Mouse (Mus musculus) midbrain, embryonic 10.5 days (tissue): Measurements from ENCODE around the gene Parn. TPM values are rescaled to one million over a fixed set of nuclear protein-coding genes. Genes with fewer than 3 reads are reported as not detected.
"Not testable (repeated sequence)": the region's sequence is repeated elsewhere in the genome, so short reads cannot be mapped to it uniquely, and the experiment has no call there.

ENCODE experiments used
- DNase-seq: peaks from one replicate; pipeline ENCODE4 v3.0.0-alpha.2; 2017; ENCODE audit warnings: low spot score
- H3K27ac ChIP-seq: fragments of 300-500 bp; sonication (generic); replicated peaks from 2 replicates; pipeline ENCODE4 v1.5.1; 2016; ENCODE audit warnings: mild to moderate bottlenecking
- H3K27me3 ChIP-seq: fragments of 300-500 bp; sonication (generic); 2 replicates; pipeline ENCODE4 v1.6.1; 2016; ENCODE audit warnings: low read depth, mild to moderate bottlenecking; ENCODE audit not compliant: poor library complexity, severe bottlenecking
- H3K36me3 ChIP-seq: fragments of 300-500 bp; sonication (generic); 2 replicates; pipeline ENCODE4 v1.6.1; 2016; ENCODE audit warnings: mild to moderate bottlenecking, moderate library complexity
- H3K4me1 ChIP-seq: fragments of 300-500 bp; sonication (generic); 2 replicates; pipeline ENCODE4 v1.6.1; 2016
- H3K4me3 ChIP-seq: fragments of 300-500 bp; sonication (generic); 2 replicates; pipeline ENCODE4 v1.5.1; 2016; ENCODE audit warnings: mild to moderate bottlenecking, moderate library complexity
- H3K9me3 ChIP-seq: fragments of 300-500 bp; sonication (generic); replicated peaks from 2 replicates; pipeline ENCODE4 v1.6.1; 2016; ENCODE audit warnings: mild to moderate bottlenecking
- WGBS: fragments of 180-500 bp; shearing (Covaris S2); methylation state at CpG from one replicate; pipeline ENCODE4 v1.1.7; 2016; 5-methylcytosine and 5-hydroxymethylcytosine counted together
- polyA plus RNA-seq: library from polyadenylated mRNA; unstranded; fragments of >200 nt; fragmentation: Nextera tagmentation; extraction: Ambion mirVana; gene quantifications from 2 replicates; pipeline ENCODE4 v1.2.1, GENCODE M21; 2016

The Parn gene
- polyA plus RNA-seq, 1 experiment from 2014 or later: 47.2 TPM

DNA sequence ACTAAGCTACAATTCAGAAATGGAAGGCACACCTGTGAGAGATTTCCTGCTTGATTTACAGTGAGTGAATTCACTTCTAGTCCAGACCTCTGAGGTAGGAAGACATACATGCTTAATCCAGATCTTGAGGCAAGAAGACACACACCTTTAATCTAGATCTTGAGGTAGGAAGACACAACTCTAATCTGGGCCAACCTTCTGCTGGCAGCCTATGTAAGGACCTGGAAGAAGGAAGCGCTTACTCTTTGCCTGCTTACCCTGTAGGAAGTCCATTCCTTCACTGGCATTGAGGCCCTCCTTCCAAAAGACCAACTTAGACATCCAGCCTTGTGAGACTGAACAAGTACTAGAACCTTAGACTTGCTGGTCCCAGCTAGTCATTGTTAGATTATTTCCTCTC lies 1.3 kb upstream of the Parn start:
- Histone ChIP-seq H3K4me3 (no peak overlapping the region), H3K9me3 (no peaks in the 10 kb centered on the region), H3K27me3 (no peaks in the 10 kb centered on the region), H3K27ac (no peak overlapping the region), H3K36me3 (peaks cover 20% of the 10 kb centered on the region), H3K4me1 (peaks cover 19% of the 10 kb centered on the region)
- DNase-seq: no peak
- WGBS: 97% methylated on average over 1 of the region's 1 CpGs

DNA sequence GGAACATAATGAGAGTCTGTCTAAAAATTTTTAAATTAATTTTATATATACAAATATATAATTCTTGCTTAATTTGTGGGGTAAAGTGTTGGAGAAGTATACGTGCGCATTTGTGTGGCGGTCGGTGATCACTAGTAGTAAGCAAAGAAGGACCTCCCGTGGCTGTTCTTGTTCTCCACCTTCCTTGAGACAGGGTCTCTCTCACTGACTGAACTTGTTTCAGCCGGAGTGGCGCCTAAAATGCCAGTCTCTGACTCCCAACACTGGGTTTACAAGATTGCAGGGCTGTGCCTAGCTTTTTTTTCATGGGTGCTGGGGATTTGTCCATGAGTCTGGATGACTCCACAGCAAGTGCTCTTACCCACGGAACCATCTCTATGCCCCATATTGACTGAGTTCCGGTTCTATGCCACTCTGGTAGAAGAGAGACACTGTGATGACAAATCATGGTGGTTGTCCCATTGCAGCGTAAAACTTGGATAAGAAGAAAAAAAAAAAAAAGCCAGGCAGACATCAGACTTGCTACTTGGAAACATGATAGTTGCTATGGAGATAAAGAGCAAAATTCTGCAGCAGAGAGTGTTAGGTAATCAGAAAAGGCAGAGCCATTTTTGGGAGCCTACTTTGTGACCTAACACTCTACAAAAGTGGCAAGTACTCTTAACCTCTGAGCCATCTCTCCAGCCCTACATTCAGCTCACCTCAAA lies 585 bp upstream of the Parn start:
- WGBS: 82% methylated on average over 10 of the region's 10 CpGs
- peak overlapping the region; percentile 87 for H3K27ac ChIP-seq
- peaks cover 23% of the 10 kb centered on the region for H3K36me3 ChIP-seq
- H3K4me1 ChIP-seq: peaks cover 19% of the 10 kb centered on the region
- DNase-seq: no peak
- no peaks in the 10 kb centered on the region for H3K27me3 ChIP-seq
- H3K4me3 ChIP-seq: peak overlapping the region; percentile 86
- no peaks in the 10 kb centered on the region for H3K9me3 ChIP-seq

DNA sequence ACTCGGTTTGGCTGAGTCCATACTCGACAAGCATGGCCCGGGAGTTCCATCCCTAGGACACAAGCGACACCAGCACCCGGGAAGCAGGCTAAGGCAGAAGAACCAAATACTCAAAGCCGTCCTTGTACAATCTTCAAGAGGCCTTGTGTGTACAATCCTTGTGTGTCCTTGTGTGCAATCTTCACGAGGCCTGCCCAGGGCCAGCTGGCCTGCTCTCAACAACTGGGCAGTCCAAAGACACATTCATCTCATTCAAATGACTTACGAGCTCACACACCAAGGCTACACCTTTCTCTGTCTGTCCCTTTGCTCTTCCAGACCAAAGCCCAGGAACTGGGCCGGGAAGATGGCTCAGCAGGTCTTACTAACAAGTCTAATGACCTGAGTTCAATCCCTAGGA lies 7.2 kb downstream of the Parn start:
- DNase-seq: no peak
- WGBS: 92% methylated on average over 9 of the region's 9 CpGs
- Histone ChIP-seq H3K27ac (no peak overlapping the region), H3K4me3 (no peak overlapping the region), H3K4me1 (no peaks in the 10 kb centered on the region), H3K27me3 (no peaks in the 10 kb centered on the region), H3K9me3 (no peaks in the 10 kb centered on the region), H3K36me3 (peaks cover 83% of the 10 kb centered on the region)

DNA sequence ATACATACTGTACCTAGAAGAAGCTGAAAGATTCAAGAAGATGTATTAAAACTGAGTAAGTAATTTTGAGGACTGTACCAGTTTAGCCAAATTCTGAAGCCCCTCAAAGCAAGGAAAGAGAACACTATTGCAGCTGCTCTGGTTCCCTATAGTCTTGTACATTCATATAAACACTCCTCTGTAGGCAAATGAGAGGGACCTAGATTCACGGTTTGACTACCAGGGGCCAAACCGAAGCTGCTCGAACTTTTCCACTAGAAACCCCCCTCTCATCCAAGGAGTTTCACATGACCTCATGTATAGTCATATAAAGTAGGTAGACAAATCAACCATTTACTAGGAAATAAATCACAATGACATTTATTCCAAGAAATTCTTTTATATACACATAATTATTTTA lies 9.1 kb downstream of the Parn start:
- H3K36me3 ChIP-seq: peaks cover 85% of the 10 kb centered on the region
- no peak for DNase-seq
- H3K4me1 ChIP-seq: no peaks in the 10 kb centered on the region
- no peak overlapping the region for H3K27ac ChIP-seq
- no peaks in the 10 kb centered on the region for H3K27me3 ChIP-seq
- H3K4me3 ChIP-seq: no peak overlapping the region
- WGBS: 91% methylated on average over 3 of the region's 3 CpGs
- no peaks in the 10 kb centered on the region for H3K9me3 ChIP-seq

DNA sequence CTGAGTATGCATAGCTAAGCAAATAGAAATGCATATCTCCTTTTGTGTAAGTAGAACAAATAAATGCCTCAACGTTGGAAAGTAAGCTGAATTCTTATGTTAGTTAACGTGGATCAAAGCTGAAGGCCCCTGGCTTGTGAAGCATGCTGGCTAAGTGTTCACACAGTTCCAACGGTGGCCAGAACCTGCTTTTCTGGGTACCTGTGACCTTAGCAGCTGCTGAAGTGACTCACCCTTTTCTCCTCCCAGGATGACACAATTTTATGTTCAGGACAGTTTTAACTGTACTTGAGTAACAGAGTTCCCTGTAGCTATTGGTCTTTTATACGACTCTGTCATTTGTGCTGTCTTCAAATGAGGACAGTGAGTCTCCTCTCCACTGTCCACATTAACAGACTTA lies 22.0 kb downstream of the Parn start:
- peaks cover 68% of the 10 kb centered on the region for H3K36me3 ChIP-seq

DNA sequence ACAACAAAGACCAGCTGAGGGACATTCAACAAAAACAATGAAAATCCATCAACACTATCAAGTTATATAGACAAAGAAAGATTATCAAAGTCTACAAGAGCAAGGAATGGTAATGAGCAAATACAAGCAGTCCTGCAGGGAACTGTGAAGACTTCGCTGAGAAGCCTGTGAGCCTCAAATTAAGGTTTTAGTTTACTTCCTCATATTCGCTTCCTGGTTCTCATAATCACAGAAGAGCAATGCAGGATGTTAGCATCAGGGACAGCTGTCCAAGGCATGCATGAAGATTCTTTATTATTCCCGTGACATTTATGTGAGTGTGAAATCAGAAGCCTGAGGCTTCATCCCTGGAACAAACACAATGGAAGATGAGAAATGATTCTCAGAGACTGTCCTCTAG lies 23.5 kb downstream of the Parn start:
- 91% methylated on average over 3 of the region's 3 CpGs for WGBS
- Histone ChIP-seq H3K27me3 (no peaks in the 10 kb centered on the region), H3K27ac (no peak overlapping the region), H3K36me3 (peaks cover 58% of the 10 kb centered on the region), H3K9me3 (no peaks in the 10 kb centered on the region), H3K4me1 (no peaks in the 10 kb centered on the region), H3K4me3 (no peak overlapping the region)
- no peak for DNase-seq

More for the DNA sequence above, 22.0 kb downstream of the Parn start:
- H3K27ac ChIP-seq: no peak overlapping the region
- H3K4me3 ChIP-seq: no peak overlapping the region
- H3K27me3 ChIP-seq: no peaks in the 10 kb centered on the region
- no peaks in the 10 kb centered on the region for H3K9me3 ChIP-seq
- no peak for DNase-seq
- no peaks in the 10 kb centered on the region for H3K4me1 ChIP-seq
- 91% methylated on average over 4 of the region's 4 CpGs for WGBS

DNA sequence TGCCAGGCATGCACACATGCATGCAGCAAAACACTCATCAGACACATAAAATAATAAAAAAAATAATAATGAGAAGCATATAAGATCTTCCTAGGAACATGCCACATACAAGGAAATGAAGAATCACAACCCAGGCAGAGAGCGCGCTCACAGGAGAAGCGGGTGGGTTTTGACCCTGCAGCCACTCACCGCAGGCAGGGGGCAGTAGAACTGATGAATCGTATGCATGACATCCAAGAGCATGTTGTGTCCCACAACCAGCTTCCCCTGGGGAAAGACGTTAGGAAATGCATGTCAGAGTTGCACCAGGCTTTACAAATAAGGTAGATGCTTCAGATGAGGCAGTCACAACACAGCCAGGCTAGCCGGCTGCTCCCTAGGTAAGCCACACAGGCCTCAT lies 27.9 kb downstream of the Parn start:
- H3K36me3 ChIP-seq: peaks cover 42% of the 10 kb centered on the region
- peaks cover 6% of the 10 kb centered on the region for H3K4me1 ChIP-seq
- no peak overlapping the region for H3K4me3 ChIP-seq
- no peak overlapping the region for H3K27ac ChIP-seq
- no peak for DNase-seq
- 79% methylated on average over 7 of the region's 7 CpGs for WGBS
- no peaks in the 10 kb centered on the region for H3K9me3 ChIP-seq
- H3K27me3 ChIP-seq: no peaks in the 10 kb centered on the region

DNA sequence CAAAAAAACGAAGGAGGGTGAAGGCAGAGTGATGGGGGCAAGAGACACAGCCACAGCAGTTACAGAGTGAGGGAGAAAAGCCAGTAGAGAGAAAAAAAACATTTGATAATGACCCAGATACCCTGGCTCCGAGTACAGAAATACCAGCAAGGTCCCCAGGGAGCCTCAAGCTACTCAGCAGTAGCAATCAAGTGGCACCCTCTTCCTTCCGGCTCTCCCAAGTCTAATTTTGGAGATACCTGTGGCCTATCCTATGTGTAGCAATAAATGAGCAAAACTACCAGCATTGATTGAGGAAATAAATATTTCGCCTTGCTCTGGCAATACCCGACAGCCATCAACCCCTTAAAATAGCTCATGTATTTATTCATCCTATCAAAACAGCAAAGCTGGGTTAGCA lies 28.5 kb downstream of the Parn start:
- H3K27ac ChIP-seq: no peak overlapping the region
- H3K27me3 ChIP-seq: no peaks in the 10 kb centered on the region
- WGBS: 87% methylated on average over 5 of the region's 5 CpGs
- H3K4me3 ChIP-seq: no peak overlapping the region
- DNase-seq: no peak
- peaks cover 6% of the 10 kb centered on the region for H3K4me1 ChIP-seq
- peaks cover 42% of the 10 kb centered on the region for H3K36me3 ChIP-seq
- H3K9me3 ChIP-seq: no peaks in the 10 kb centered on the region

DNA sequence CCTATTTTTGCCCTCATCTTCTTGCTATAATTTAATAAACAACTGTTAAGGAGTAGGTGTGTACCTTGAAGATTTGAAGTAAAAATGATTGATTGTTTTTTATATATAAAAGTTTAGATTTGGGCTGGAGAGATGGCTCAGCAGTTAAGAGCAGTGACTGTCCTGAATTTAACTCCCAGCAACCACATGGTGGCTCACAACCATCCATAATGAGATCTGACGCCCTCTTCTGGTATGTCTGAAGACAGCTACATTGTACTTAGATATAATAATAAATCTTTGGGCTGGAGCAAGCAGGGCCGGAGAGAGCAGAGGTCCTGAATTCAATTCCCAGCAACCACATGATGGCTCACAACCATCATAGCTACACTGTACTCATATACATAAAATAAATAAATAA lies 29.8 kb downstream of the Parn start:
- H3K27ac ChIP-seq, H3K4me3 ChIP-seq, H3K4me1 ChIP-seq, DNase-seq, H3K27me3 ChIP-seq, H3K9me3 ChIP-seq: not testable (repeated sequence)
- 41% methylated on average over 2 of the region's 2 CpGs for WGBS
- peaks cover 45% of the 10 kb centered on the region for H3K36me3 ChIP-seq

DNA sequence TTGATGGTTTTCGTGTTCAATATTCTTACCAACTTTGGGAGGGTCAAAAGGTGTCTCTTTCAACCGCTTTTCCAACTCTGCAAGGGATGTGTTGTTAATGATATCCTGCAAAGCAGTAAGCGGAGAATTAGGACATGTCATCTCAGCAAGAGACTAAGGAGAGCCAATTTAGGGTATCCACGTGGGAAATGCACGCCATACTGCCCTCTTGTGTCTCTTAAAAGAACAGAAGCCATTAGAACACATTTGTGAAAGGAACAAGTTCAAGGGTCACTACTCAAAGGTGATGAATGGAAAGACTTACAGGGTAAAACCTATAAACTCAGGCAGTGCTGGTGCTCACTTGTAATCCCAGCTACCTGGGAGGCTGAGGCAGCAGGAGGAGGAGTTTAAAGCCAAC lies 39.6 kb downstream of the Parn start:
- Histone ChIP-seq H3K9me3 (no peaks in the 10 kb centered on the region), H3K36me3 (peaks cover 85% of the 10 kb centered on the region), H3K27ac (no peak overlapping the region), H3K4me1 (no peaks in the 10 kb centered on the region), H3K4me3 (no peak overlapping the region), H3K27me3 (no peaks in the 10 kb centered on the region)
- 62% methylated on average over 5 of the region's 5 CpGs for WGBS
- DNase-seq: no peak

DNA sequence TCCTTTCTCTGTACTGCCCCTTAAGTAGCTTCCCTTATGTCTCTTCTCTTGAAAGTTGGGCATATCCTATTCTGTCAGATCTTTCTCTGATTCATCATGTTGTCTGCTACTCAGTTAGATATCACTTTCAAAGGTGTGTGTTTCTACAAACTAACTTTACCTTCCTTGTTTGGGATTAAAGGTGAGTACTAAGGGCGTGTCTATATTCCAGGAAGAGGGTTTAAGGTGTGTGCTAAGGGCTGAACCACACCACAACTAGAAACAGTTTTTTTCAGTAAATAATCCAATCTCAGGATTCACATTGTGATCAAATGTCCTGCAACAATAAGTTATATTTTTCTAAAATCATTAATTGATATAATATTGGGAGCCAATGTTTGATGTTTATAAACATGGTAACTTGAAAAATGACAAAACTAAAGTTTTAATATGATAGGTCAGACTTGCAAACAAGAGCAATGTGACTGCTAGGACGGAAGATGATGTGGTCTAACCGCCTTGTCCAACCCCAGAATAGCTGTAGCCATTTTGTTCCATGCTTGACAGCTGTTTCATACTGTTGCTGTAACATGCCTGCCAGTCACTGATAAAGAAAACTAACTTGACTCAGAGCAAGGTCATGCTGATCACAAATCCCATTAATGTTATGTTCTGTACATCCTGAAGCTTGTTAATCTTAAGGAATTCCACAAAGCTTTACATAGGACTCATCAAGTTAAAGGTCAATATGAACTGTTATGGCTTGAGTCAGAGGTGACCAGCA lies 46.0 kb downstream of the Parn start:
- Histone ChIP-seq H3K27me3 (no peaks in the 10 kb centered on the region), H3K27ac (no peak overlapping the region), H3K4me1 (no peaks in the 10 kb centered on the region), H3K9me3 (no peaks in the 10 kb centered on the region), H3K4me3 (no peak overlapping the region), H3K36me3 (peaks cover 63% of the 10 kb centered on the region)
- no peak for DNase-seq
- 91% methylated on average over 3 of the region's 3 CpGs for WGBS

DNA sequence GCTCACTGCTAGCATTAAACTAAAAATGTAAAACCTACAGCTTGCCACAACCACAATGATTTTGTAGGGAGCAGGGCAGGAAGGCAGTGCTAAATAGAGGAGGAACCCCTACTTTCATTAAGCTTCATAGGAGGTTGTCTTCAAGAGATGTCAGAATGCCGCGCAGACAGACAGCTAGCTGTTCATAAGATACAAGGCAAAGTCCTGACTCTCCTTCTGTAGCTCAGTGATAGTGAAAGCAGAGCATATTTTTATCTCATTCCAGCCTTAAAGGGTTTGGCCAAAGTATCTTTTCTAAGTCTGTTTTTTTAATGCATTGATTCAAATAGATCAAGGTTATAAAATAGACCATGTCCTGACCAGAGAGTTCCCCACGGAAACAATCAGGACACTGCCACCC lies 47.8 kb downstream of the Parn start:
- Histone ChIP-seq H3K9me3 (no peaks in the 10 kb centered on the region), H3K4me1 (no peaks in the 10 kb centered on the region), H3K36me3 (peaks cover 46% of the 10 kb centered on the region), H3K4me3 (no peak overlapping the region), H3K27ac (no peak overlapping the region), H3K27me3 (no peaks in the 10 kb centered on the region)
- WGBS: 96% methylated on average over 3 of the region's 3 CpGs
- no peak for DNase-seq

DNA sequence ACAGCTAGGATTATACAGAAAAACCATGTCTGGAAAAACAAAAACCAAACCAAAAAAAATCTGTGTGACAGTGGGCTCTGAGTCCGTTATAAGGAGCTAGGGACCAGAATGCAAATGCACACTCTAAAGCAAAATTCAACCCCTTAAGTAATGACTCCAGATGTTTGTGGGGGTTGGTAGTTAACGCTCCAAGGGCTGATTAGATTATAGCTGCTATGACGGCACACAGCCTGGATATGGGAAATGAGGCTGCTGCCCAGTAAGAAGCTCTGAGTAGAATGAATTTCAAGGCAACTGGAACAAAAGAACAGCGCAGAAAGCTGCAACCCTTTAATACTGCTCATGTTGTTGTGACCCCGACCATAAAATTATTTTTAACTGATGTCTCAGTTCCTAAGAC lies 52.7 kb downstream of the Parn start:
- Histone ChIP-seq H3K4me3 (no peak overlapping the region), H3K36me3 (peaks cover 22% of the 10 kb centered on the region), H3K27ac (no peak overlapping the region), H3K4me1 (no peaks in the 10 kb centered on the region), H3K27me3 (no peaks in the 10 kb centered on the region), H3K9me3 (no peaks in the 10 kb centered on the region)
- no peak for DNase-seq
- 79% methylated on average over 5 of the region's 5 CpGs for WGBS
